Mouse (Mus musculus) hematopoietic stem cell, adult 5-6 weeks (primary cell): ENCODE results near the gene C2cd6. TPM values are rescaled to one million over a fixed set of nuclear protein-coding genes. Genes with fewer than 3 reads are reported as not detected.

Source experiments
- total RNA-seq: library from RNA; stranded (forward); fragments of 172-1452, 232-1000 nt; gene quantifications from 2 replicates; pipeline ENCODE4 v1.2.3, GENCODE M21; 2017

C2cd6 gene
- total RNA-seq, 1 experiment from 2014 or later: not detected

Other genes starting within 250 kb of the C2cd6 start
- gene Trak2, start 121.5 kb downstream of the C2cd6 start, total RNA-seq: 33.5 and 35.1 TPM in 2 replicates
- gene Stradb, start 121.4 kb downstream of the C2cd6 start, total RNA-seq: 14.6 and 15.0 TPM in 2 replicates
- gene Tmem237, start 25.5 kb upstream of the C2cd6 start, total RNA-seq: 15.6 and 24.7 TPM in 2 replicates
- gene Mpp4, start 68.5 kb upstream of the C2cd6 start, total RNA-seq: 2.0 and 2.5 TPM in 2 replicates
- gene Als2, start 142.3 kb upstream of the C2cd6 start, total RNA-seq: 18.6 and 21.5 TPM in 2 replicates
- not detected in 2 replicates for gene Cdk15, start 162.0 kb upstream of the C2cd6 start, total RNA-seq